Mouse (Mus musculus): ENCODE measurements around the gene Natd1.
"Not testable (repeated sequence)": the region's sequence is repeated elsewhere in the genome, so short reads cannot be mapped to it uniquely, and the experiment has no call there.

Natd1 gene

DNA sequence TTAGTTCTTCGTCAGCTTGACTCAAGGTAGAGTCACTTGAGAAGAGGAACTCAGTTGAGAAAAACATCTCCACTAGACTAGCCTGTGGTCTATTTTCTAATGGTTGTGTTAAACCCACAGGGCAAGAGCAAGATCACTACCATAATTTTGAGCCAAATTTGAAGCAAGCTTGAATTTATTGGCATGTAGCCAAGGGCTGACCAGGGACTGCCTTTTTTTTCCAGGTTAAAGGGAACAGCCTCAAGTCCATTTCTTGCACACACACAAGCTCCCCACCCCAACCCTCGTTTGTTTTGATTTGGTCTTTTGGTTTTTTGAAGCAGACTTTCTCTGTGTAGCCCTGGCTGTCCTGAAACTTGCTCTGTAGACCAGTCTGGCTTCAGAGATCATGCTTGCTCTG is 24.7 kb downstream of the Natd1 start:
- DNase-seq (ENCODE audit: low spot score), result no peak

DNA sequence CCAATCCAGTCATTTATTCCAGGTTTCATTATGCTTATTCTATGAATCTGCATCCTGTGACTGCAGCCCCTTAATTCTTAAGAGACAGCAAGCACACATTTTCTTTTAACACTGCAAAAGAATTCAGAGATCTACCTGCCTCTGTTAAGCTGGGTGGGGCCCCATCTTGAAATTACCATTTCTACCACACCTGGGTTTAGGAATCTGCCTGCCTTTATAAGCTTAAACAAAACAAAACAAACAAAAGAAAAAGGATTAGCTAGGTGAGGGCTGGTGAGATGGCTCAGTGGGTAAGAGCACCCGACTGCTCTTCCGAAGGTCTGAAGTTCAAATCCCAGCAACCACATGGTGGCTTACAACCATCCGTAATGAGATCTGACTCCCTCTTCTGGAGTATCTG is 27.6 kb downstream of the Natd1 start:
- DNase-seq (ENCODE audit: low spot score), result not testable (repeated sequence)

DNA sequence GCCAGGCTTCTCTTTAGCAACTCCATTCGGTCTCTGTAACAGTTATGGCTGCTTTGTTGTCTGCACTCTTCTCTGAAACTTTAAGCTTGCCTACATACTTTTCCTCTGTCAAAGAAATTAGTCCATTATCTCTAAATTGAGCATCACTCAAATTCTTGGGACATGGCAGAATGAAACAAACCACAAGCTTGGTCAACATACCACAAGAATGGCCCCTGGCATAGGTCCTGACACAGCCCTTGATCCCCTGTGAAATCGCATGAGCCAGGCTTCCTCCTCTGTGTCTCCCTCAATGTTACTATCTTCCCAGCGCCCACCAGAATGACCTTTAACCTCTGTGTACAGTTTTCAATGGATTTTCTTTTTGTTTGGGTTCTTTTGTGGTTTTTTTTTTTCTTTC is 32.2 kb downstream of the Natd1 start:
- no peak for DNase-seq (ENCODE audit: low spot score)

DNA sequence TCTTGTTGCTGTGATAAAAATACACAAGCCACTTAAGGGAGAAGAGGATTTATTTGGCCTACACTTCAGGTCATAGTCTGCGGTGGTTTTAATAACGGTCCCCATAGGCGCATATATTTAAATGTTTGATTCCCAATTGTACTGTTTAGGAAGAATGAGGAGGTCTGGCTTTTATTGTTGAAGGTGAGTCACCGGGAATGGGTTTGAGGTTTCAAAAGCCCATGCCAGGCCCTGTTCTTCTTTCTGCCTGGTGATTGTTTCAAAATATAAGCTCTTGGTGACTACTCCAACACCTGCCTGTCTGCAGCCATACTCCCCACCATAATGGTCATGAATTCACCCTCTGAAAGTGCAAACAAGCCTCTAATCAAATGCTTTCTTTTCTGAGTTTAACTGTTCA is 34.0 kb downstream of the Natd1 start:
- DNase-seq (ENCODE audit: low spot score), result no peak

DNA sequence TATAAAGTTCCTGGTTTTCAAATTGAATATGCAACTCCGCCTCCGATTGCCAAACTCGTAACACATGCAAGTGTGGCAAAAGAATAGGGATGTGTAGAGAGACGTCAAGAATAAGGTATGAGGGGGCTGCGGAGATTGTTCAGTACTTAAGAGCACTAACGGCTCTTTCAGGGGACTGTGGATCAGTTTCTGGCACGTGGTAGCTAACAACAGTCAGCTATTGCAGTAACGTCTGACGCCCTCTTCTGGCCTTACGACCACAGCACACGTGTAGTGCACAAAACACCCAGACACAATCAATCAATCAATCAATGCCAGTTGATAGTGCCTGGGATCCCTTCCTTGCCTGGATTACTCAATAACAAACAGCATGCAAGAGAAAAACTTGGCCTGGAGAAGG is 35.1 kb downstream of the Natd1 start:
- DNase-seq (ENCODE audit: low spot score), result peak; percentile 38

DNA sequence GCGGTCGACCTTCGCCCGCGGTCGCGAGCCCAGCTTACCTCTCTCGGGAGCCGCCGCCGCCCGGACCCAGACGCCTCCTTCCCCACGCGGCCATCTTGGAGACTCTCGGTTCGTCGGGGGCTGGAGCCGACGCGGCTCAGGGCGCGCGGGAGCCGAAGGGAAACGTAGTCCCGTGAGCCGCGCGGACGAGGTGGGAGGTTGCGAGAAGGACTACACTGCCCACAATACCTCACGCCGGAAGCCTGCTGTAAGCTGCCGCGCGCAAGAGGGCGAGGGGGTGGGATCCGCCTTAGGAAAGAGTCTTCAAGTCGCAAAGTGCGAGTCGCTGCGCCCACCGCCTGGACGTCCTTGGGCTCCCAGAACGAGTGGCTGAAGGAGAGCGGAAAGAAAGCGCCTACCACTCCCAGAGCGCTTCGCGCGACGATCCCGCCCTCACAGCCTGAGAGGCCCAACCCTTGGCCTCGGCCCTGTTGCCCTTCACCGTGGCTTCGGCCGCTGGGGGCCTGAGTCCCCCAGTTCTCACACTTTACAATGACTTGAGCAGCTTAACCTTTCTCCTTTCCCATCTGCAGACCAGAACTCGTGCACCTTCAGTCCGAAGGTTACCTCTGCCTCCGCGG is 35.8 kb downstream of the Natd1 start, which contains the start of gene Tmem11:
TSS of gene Tmem11 (minus strand) at position 598 of the 620 bp plus-strand sequence.
- peak; percentile 87 for DNase-seq (ENCODE audit: low spot score)

DNA sequence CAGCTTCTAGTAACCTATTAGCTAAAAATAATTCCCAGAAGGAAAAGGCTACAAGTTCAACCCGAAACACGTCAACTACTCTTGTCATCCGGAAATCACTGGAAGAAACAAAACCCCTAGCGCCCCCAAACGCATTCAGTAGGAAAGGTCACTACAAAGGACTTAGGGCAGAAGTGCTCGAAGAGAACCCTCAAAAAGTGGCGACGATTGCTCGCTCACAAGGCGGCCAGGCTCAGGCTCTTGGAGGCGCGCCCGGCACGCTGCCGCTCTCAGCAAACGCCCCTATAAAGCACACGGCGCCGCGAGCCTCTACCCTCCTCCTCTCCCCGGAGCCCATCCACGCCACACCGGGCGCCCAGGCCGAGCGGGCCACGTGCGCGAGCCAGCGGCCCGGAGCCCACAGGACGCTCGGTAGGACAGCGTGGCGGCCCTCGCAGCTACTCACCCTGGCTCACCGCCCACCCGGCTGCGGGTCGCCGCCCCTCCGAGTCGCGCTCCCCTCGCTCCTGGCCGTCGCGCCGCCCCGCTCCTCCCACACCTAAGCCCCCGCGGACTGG is 36.4 kb downstream of the Natd1 start:
- no peak for DNase-seq (ENCODE audit: low spot score)

DNA sequence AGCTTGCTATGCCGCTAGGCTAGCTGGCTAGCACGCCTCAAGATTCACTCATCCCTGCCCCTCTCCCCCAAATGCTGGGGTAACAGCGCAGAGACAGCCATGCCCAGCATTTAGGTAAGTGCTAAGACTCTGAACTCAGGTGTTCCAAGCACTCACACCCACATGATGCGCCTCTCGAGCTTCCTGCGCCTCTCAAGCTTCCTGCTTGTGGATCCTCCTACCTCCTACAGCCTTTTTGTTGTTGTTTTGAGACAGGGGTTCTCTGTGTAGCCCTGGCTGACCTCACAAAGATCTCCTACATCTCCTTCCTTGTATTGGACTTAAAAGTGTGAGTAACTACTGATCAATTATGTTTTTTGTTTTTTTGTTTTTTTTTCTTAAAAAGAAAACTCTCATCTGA is 41.4 kb downstream of the Natd1 start:
- no peak for DNase-seq (ENCODE audit: low spot score)

DNA sequence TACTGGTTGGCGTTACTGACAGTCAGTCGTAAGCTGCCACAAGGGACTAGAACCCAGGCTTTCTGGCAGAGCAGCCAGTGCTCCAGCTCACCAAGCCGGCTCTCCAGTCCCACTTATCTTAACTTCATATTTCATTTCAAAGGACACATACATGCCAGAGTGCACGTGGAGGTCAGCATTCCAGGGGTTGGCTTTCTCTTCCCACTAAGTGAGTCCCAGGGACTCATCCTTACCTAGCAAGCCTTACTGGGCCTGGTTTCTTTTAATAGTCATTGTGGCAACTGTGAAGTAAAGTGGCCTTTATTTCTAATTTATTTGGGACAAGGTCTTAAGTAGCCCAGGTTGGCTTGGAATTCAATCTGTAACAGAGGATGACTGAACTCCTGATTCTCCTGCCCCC is 43.1 kb downstream of the Natd1 start:
- no peak for DNase-seq (ENCODE audit: low spot score)

DNA sequence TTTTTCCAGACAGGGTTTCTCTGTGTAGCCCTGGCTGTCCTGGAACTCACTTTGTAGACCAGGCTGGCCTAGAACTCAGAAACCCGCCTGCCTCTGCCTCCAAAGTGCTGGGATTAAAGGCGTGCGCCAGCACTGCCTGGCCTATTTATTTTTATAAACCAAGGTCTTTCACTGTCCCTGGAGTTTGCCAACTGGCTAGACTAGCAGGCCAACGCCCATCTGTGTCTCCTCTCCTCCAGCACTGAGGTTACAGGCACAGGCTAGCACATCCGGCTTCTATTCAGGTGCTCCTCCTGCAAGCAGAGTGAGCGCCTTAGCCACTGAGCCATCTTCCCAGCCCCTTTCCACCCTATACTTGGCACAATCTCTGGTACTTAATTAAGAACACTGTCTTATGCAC is 45.1 kb downstream of the Natd1 start:
- DNase-seq (ENCODE audit: low spot score), result not testable (repeated sequence)

DNA sequence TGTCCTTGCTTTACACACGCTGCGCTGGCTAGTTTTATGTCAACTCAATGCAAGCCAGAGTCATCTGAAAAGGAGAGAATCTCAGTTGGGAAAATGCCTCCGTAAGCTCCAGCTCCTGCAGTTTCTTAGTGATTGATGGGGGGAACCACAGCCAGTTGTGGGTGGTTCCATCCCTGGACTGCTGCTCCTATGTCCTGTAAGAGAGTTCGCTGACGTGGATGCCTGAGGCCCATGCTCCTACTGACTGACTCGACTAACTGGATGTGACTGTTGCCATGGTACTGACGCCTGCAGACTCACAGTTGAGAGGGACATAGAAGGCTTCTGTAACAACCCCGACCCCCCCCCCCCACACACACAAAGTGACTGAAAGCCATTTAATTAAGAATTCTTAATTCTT is 46.6 kb downstream of the Natd1 start:
- DNase-seq (ENCODE audit: low spot score), result no peak

DNA sequence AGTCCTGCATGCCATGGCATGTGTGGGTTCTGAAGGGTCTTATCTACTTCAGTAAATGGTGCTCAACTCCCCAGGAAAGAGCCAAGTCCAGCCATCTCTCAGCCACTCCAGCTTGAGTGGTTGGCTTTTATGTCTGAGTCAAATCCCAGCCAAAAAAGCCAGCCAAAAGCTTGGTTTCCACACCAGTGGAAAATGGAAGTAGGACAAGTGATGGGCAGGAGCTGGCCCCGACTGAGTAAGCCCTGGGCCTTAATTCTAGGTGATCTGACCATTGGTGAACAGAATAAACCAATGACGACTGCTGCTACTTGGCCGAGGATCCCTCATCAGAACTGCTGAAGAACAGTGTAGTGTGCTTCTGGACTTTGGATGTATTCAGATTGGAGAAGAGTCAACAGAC is 47.1 kb downstream of the Natd1 start:
- no peak for DNase-seq (ENCODE audit: low spot score)

DNA sequence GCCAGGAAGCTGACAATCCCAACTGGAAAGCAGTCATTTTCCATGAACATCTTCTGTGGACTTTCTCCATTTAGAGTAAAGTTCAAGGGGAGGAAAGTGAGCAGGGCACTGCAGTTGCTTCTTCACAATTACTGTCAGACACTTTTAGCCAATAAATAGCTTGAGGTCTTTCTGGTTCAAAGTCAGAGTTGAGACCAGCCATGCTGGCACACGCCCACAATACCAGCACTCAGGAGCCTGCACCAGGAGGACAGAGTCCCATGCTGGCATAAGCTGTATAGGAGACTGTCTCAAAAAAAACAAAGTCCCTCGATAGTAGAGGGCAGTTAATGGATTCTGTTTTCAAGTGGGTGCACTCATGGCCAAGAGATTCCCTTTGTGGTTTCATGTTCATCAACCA is 48.5 kb downstream of the Natd1 start:
- DNase-seq (ENCODE audit: low spot score), result no peak

DNA sequence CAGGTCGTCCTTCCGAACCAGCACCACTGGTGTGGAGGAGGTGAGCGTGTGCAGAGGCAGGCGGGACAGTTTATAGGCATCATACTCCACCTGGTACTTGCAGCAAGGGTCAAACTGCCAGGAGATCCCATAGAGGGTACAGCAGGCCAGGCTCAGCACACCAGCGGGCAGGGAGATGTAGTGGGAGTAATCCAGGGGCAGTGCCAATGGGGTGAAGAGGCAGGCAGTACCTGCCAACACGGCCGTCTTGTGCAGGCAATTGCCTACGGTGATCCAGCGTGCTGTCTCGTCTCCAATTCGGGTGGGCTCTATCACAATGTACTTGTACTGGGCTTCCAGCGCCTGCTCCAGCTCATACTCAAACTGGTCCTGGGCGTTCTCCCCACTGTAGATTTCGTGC is 49.6 kb downstream of the Natd1 start:
- no peak for DNase-seq (ENCODE audit: low spot score)

DNA sequence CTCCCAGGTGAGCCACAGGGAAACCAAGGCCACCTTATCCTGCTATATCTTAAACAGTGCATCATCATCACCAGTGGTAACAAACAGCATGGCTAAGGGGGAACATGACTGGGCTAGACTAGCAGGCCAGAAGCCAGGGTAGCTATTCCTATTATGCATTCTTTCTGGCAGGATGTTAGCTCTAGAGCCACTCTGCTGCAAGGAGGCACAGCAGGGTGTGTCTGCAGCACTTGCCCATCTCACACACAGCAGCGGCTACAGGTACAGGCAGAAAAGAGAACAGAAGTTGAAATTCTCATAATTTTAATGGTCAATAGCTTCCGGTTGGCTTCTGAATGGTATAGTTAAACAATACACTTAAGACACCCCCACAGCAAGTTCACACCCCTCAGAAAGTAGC is 50.4 kb downstream of the Natd1 start:
- DNase-seq (ENCODE audit: low spot score), result no peak

DNA sequence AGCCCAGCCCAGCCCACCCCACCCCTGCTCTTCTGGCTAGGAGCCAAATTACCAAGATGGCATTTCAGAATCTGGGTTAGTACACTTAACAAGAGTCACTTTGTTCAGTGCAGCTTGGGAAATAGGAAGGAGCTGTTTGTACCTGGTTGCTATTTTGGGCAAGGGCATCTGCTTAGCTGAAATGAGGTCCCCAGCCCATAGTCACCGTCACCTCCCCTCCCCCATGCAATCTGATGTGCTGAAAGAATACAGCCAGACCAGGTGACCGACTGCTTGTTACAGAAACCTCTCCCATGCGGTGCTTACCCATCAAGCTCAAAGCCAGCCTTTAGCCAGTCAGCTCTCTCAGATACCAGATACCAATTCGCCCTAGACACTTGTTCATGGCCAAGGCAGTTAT is 51.4 kb downstream of the Natd1 start:
- no peak for DNase-seq (ENCODE audit: low spot score)

DNA sequence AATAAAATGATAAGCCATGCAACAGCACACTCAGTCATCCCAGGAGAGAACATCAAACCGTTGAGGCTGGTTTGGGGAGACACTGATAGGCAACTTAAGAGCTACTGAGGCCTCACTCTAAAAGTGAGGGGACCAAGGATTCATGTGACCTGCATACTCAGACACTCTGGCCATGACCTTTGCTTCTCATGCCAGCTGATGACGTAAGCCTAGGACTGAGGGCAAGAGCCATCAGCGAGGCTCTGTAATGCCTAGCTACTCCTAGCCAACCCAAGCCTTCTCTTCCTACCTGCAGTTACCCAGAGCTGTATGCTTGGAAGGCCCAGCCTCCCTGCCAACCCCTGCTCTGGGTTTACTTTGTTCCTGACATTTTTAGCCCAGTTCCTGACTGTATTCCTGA is 52.6 kb downstream of the Natd1 start:
- DNase-seq (ENCODE audit: low spot score), result no peak

DNA sequence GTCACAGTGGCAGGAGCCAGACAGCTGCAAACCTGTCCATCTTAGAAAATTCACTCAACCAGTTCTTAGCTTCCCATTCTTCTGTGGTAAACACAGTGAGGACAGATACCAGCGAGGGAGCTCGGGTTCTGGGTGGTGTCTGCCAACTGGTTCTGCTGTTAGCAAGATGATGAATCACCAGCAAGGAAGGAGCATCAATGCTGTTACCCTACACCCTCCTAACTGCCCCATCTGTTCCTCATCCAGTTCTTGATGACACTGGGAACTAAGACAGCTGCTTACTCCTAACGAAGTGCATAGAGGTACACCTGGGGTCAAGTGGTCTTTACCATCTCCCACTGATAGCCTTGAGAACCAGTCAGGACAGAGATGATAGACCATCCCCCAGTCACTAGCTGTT is 58.0 kb downstream of the Natd1 start:
- no peak for DNase-seq (ENCODE audit: low spot score)

Measured in layer of hippocampus, adult 9-10 months (tissue).